Mouse (Mus musculus): ENCODE measurements around the gene Bmp7.

Bmp7 gene

DNA sequence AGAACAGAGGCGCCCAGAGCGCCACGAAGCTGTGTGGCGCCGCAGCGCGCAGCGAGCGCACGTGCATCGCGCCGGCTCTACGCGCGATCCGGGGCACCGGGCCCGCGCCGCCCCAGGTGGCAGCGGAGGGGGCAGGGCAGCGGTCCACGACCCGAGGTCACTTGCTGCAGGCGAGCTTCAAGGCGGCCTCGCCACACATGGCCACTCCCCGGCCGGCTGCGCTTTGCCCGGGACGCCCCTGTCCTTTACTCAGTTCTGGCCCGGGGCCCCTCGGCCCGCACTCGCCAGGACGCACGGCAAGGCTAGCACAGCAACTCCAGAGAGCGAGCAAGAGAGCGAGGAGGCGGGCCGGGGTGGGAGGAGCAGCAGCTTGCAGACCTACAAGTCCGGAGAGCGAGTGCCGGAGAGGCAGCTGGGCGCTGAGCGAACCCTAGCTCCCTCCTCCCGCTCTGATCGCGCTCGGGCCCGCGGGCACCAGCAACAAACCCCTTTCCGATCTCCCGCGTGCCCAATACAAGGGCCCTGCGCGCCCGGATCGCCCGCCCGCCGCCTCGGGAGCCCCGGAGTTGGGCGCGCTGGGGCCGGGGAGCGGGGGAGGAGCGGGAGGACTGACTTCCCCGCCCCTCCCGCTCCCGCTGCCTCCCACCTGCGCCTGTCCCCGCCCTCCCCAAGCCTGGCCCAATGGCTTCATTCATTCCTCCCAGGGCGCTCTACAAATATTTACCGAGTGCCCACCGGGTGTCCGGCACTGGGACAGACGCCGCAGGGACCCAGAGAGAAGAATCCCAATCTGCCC is at the start of gene Bmp7:
Gene Bmp7 (minus strand): TSS at position 319 of the 796 bp plus-strand sequence.
- DNase-seq (ENCODE audit: low spot score in 2 of 2): peak in 1 of 2 experiments; percentile 33

DNA sequence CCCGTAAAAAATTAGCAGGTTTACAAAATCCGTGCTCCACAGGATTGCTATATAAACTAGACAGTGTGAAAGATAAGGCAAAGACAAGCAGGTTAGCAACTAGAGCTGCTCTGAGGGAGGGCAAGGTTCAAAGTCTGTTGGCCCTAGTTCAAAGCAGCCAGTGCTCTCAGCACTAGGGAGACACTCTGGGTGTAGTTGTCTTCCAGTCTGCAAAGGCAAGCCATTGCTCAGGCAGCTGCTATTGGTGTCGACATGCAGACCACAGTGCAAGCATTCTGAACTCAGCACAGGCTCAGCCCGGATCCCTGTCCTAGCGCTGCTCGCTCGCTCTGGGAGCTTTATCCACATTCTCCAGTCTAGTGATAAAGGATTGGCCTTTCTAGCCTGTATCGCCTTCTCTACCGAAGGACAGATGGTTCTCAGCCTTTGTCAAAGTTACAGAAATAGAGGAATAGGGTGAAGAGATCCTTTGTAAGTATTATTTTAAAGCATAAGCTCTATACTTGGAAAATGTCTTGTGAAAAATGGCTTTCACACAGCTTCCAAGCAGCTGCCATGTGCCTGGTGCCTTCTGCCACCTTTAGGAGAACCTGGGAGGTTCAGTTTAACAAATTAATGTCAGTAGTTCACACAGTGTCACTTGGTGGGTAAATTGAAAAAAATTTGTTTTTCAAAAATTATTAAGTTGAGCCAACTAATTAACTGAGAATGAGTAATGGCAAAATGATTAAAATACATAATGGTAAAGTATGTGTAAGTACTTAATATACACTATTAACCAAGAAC is 42.8 kb upstream of the Bmp7 start:
- DNase-seq (ENCODE audit: low spot score in 2 of 2): no peak

DNA sequence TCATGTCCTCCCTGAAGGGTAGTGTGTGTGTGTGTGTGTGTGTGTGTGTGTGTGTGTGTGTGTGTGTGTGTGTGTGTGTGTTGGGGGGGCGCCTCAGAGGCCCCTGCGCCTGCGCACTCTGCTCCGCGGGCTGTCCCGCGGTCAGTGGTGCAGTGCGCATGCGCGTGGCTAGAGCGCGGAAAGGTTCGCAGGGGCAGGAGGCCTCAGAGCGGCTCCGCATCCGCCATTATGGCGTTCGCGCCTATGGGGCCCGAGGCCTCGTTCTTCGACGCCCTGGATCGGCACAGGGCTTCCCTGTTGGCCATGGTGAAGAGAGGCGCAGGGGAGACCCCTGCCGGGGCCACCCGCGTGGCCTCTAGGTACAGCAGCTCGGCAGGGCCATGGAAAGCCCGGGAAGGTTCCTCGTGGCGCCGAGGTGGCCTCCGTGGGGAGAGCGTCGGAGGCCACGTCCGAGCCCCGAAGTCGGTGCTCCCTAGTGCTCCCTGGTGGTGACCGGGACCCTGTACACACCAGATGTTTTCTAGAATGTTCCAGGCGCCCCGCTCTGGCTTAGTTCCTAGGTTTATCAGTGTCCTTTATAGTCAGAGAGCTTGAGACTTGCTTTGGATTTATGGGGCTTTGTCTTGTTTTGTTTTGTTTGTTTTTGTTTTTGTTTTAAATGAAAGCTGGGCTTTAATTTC is 39.7 kb upstream of the Bmp7 start:
- DNase-seq (ENCODE audit: low spot score in 2 of 2): no peak

DNA sequence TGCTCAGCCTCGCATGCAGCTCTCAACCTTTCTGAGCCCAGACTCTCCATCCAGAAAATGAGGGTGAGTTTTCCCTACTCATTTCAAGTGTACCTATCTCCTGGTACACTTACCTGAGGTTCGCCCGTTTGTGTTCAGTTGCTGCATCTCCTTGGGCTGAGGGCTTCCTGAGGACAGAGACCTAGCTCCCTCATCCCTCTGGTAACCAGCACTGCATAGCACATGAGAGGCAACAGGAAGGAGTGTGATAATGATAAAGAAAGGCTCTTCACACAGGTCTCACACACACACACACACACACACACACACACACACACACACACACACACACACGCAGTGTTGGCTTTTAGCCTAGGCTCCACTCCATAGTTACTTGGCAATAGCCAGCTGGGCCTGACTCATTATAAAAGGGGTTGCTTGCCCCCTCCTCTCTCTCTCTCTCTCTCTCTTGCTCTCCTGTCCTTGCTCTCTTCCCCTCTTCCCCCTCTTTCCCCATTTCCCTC is 38.1 kb upstream of the Bmp7 start:
- no peak for DNase-seq (ENCODE audit: low spot score in 2 of 2)

DNA sequence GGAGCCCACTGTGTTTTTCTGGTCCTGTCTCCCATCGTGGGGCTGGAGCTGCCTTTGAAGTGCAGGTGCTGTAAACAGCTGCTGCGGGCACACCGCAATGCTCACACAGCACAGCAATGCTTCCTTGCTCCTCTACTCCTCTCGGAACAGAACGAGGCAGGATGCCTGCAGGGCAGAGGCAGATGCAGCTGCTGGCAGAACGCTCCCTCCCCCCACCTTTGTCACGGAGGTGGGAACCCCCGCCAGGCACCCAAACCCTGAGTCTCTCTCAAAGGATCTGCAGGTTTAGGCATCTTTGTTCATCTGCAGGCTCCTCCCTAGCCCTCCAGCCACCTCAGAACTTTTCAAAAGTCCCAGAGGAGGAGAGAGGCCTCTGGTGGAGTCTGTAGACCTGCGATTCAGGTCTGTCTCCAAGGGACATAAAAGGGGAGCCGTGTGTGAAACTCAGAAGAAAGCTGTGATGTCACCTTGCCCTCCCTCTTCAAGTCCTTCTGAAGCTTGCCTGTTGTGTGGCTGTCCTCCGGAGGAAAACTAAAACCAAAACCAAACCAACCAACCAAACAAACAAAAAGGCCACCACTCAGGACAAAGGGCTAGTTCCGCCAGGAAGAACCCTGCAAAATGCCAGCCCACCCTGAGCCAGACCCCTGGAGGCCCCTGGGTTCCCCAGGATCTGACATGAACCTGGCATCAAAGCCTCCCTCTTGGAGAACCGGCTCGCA is 37.4 kb upstream of the Bmp7 start, which contains the start of gene Spo11:
Gene Spo11 (plus strand): TSS at position 292 of the 722 bp plus-strand sequence.
- peak; percentile 36 to 44 for DNase-seq (ENCODE audit: low spot score in 2 of 2)

DNA sequence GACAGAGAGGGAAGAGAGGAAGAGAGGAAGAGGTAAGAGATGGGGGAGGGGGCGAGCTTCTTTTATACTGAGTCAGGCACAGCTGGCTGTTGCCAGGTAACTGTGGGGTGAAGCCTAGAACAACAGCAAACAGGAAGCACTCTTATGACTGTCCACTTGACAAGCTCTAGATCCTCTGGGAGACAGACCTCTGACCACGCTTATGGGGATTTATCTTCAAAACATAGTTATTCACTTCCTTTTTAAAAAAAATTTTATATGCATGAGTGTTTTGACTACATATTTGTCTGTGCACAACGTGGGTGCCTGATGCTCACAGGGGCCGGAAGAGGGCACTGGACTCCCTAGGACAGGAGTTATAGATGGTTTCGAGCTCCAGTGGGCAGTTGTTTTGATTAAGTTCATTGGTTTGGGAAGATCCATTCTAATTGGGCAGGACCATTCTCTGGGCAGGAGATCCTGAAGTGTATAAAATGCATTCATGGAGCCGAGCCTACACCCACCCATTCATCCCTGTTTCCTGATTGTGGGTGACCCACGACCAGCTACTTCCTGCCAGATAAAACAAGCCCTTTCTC is 36.6 kb upstream of the Bmp7 start:
- DNase-seq (ENCODE audit: low spot score in 2 of 2): peak; percentile 30 to 48

DNA sequence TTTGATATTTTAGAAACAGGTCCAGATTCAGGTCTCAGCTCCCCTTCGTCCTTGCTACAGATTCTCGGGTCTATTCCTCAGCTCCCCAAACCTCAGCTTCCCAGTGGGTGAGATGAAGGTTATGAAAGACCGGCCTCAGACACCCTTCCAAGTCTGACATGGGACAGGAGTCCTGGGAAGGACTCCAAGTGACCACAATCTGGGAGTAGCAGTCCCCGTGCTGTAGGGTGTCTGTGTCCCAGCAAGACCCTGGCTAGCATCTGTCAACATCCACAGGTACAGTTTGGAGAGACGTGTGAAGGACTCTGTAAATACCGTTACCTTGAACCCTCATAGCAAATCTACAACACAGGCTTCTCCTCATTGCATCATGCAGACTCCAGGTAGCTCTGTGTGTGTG is 35.0 kb upstream of the Bmp7 start:
- DNase-seq (ENCODE audit: low spot score in 2 of 2): no peak

DNA sequence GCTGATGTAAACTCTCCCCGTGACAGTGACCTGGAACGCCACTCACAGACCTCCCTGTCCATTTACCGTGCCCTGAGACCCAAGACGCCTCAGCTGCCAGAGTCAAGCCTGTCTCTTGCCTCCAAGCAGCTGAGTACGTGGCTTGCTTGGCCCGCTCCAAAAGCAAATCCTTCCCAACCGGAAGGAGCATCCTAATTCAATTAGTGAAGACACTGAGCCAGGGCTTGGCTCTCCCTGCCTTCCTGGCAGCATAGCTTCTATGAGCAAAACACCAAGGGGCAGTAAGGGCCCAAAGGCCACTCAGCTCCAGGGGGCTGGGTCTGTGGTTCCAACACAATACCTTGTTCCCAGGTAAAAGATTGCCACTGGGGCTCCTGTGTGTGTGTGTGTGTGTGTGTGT is 34.6 kb upstream of the Bmp7 start:
- no peak for DNase-seq (ENCODE audit: low spot score in 2 of 2)

DNA sequence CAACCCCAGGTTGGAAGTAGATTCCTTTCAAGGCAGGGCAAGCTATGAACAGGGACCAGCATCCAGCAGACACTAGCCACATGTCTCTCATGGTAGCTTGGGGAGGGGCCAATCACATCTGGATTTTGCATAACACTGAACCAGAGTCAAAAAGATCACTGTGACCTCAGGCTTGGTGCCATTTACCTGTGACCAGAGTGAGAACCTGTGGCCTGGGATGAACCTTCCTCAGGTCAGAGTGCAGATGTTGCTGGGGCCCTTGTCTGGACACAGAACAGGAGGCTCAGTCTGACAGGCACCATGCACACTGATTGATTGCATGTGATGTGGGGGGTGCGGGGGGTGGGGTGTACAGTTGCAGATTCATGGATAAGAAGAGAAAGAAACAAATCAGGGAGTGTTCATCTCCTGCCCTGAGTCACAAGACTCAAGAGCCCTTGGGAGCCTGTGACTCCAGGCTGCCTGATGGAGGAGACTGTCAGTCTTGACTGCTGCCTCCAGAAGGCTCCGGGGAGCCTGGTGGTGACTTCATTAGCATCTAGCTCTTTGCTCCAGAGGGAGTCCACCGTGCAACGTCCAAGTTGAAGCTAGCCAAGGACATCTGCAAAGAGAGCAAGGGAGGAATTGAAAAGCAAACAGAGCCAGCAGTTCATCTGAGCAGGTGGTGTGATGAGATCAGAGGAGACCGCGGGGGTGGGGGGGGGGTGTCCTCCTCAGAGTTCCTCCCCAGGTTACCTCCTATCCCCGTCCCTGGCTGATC is 33.9 kb upstream of the Bmp7 start:
- DNase-seq (ENCODE audit: low spot score in 2 of 2): no peak

DNA sequence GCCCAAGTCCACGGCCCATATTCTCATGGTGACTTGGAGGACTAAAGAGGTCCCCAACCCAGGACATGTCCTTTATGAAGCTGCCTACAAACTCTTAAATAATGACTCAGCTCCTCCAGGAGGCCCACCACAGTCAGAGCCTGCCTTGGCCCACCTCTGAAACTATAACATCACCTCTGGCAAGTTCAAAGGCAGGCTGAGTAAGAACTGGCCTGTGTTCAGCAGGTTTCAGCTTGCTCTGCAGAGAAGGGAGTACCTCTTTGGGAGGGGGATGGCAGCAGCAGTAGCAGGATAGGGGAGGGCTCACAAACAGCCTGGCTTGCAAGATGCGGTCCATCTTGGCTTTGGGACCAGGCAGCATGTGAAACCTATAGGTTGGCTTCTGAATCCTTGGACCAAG is 31.7 kb upstream of the Bmp7 start:
- no peak for DNase-seq (ENCODE audit: low spot score in 2 of 2)

DNA sequence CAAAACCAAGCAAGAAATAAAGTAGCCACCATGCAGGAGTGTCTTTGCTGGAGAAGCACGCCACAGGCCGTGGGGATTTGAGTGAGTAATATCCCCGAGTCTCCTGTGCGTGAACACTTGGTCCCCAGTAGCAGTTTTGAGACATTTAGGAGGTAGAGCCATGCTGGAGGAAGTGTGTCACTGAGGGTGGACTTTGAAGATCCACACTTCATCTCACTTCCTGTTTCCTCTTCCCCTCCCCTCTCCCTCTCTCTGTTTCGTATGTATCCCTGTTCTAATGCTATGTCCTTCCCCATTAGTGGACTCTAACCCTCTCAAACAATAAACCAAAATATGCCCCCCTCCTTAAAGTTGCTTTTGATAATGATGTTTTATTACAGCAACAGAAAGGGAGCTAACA is 26.4 kb upstream of the Bmp7 start:
- DNase-seq (ENCODE audit: low spot score in 2 of 2): peak; percentile 12 to 26

DNA sequence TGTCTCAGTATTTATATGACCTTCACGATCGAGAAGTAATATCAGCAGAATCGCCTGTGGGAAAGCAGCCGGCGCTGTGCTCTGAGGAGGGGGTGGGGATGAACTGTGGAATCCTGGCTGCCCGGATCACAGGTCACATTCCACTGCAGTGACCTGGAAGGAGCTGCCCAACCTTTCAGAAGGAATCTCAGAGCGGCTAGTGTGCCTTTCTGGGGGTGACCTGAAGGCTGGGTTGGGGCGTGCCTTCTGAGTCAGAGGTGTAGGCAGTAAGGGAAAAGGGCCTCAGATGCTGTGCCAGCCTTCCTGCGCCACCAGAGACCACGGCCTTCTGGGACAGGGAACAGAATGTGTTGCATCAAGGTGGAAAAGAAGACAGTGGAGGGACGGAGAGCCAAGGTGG is 25.1 kb upstream of the Bmp7 start:
- DNase-seq (ENCODE audit: low spot score in 2 of 2): no peak

DNA sequence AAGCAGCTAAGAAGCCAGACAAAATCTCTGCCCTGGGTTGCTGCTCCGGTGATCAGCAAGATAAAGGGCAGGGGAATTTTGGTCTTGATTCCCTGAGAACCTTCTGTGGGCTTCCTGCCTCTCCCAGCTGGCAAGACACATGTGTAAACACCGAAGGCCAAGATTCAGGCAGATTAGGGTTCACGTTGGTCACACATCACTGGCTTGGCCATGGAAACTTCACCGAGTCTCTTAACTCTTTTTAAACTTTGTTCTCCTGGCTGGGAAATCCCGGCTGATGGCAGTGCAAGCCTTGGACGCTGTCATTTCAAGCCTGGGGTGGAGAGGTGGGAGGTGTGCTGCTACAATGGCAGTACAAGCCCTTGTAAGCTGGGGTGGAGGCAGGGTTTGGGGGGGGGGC is 21.1 kb upstream of the Bmp7 start:
- no peak for DNase-seq (ENCODE audit: low spot score in 2 of 2)

DNA sequence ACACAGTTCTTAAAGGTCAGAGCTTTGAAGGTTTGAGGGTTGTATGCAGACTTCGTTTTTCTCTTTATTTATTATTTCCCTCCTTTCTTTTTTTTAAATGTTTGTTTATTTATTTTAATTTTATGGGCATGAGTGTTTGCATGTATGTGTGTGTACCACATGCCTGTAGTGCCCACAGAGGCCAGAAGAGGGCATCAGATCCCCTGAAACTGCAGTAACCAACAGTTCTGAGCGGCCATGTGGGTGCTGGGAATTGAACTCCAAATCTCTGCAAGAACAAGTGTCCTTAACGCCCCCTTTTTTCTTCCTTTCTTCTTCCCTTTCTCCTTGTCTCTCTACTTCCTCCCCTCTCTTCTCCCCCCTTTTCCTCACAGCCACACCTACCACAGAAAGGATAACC is 20.2 kb upstream of the Bmp7 start:
- DNase-seq (ENCODE audit: low spot score in 2 of 2): no peak

DNA sequence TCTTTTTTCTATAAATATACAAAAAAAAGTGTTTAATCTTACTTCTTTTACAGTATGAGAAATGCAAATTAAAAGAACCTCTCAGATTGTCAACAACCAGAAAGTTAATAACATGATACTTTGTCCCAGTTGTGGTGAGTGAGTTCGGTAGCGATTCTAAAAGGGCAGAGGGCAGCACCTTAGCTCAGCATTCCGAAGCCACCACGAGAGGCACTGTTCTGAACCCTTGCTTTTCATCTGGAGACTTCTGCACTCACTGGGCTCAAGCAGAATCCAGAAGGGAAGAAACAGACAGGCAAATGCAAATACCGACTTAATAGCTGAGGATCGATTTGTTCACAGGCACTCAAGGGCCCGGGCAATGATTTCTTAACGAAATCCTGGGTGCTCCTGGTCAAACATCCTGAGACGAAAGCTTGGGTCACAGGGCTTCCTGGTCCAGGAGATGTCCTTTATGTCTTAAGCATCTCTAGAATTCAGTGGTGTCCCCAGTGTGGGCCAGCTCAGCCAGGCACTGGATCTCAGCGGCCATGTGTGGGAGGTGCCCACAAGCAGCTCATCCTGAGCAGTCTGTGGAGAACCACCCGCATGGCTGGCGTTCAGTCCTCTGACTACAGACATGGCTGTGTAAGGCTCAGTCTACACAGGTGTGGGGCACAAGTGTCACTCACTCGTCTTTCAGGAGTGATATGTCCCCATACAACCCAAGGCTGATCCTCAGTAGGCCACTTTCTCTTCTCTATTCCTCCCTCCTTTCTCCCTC is 19.1 kb upstream of the Bmp7 start:
- DNase-seq (ENCODE audit: low spot score in 2 of 2): no peak

DNA sequence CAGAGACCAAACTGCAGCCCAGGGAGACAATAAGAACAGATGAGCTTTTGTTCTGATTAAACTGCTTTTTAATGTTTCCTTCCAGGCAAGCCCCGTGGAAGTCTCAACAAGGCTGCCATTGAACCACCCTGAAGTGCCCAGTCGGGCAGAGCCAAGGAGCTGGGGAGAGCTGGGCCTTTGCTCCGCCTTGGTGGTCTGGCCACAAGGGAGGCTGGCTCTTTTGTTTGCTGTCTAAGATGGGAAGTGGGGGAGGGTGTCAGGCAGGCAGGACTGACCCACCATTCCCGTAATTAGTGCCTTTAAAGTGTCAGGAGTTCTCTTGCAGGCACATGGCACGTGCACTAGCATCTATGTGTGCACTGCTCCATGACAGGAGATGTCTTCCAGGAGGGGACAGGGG is 18.5 kb upstream of the Bmp7 start:
- no peak for DNase-seq (ENCODE audit: low spot score in 2 of 2)

DNA sequence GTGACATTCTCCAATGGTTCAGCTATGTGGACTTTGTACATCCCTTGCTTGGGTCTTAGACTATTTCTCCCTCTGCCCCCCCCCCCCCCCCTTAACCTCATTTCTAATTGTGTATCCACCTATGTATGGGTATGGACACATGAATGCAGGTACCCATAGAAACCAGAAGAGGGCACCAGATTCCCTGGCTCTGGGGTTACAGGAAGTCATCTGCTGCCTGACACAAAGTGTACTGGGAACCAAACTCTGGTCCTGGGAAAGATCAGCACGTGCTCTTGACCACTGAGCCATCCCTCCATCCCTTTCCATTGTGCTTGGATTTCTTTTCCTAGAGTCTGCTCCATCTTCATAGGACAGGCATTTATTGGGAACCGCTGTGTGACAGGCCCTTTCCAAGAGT is 11.9 kb upstream of the Bmp7 start:
- no peak for DNase-seq (ENCODE audit: low spot score in 2 of 2)

DNA sequence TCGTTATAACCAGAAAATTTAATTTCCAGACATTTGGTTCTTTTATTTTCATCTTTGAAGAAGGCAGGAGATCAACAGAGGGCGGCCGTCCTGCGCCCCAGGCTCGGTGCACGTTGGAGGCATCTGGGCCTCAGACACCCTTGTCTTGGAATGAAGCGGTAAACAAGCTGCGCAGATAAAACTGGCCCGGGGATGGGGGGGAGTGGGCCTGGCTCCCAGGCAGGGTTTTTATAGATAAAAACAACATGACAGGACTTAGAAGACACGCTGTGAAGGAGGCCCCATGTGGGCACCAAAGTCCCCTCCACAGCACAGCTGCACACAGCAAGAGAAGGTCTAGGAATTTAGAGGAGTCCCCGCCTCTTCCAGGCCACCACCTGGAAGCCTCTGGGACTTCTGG is 10.6 kb upstream of the Bmp7 start:
- DNase-seq (ENCODE audit: low spot score in 2 of 2): no peak

DNA sequence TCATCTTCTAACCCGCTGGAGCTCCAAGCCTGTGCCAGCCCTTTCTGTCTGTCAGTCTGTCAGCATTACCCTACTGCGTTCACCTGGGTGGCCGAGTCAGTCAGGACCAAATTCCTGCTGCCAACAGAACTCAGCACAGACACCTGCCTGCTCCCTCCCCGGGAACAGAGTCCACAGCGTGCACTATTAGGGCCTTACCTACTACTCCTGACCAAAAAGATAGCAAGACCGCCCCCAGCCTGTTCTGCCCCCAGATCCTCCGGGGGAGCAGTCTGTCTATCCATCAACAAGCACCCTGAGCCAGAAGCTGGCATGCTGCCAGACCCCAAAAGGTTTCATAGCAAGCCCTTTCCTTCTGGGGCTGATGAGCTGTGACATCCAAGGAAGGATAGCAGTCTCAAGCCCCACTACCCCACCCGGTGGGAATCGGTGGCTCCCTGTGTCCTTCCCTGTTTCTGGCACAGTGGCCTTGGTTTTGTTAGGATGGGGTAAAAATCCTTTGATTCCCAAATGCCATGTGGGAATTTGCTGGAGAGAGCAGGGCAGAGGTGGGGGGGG is 10.1 kb upstream of the Bmp7 start:
- DNase-seq (ENCODE audit: low spot score in 2 of 2): no peak
